Mouse (Mus musculus) embryonic facial prominence, embryonic 11.5 days (tissue): ENCODE data around the gene Cyp3a57. TPM values are rescaled to one million over a fixed set of nuclear protein-coding genes. Genes with fewer than 3 reads are reported as not detected.

Source experiments
- polyA plus RNA-seq: library from polyadenylated mRNA; unstranded; fragments of >200 nt; fragmentation: Nextera tagmentation; extraction: Ambion mirVana; gene quantifications from 2 replicates; pipeline ENCODE4 v1.2.1, GENCODE M21; 2014

The Cyp3a57 gene
- polyA plus RNA-seq, 1 experiment from 2014 or later = not detected

Other genes starting within 250 kb of the Cyp3a57 start
- 55.5 and 65.0 TPM in 2 replicates for gene Arpc1b, start 231.1 kb upstream of the Cyp3a57 start, polyA plus RNA-seq
- gene Pdap1, start 205.0 kb upstream of the Cyp3a57 start, polyA plus RNA-seq = 113 and 121 TPM in 2 replicates
- gene Bud31, start 204.9 kb upstream of the Cyp3a57 start, polyA plus RNA-seq = 281 and 299 TPM in 2 replicates
- 13.3 and 14.8 TPM in 2 replicates for gene Ptcd1, start 178.2 kb upstream of the Cyp3a57 start, polyA plus RNA-seq
- gene Cpsf4, start 178.1 kb upstream of the Cyp3a57 start, polyA plus RNA-seq = 31.8 and 32.1 TPM in 2 replicates
- gene Atp5j2, start 153.2 kb upstream of the Cyp3a57 start, polyA plus RNA-seq = 493 and 500 TPM in 2 replicates
- 8.5 and 10.2 TPM in 2 replicates for gene Zkscan14, start 143.4 kb upstream of the Cyp3a57 start, polyA plus RNA-seq
- 20.4 and 21.0 TPM in 2 replicates for gene Zkscan5, start 140.7 kb upstream of the Cyp3a57 start, polyA plus RNA-seq
- gene Zfp655, start 113.6 kb upstream of the Cyp3a57 start, polyA plus RNA-seq = 41.5 and 45.0 TPM in 2 replicates
- 0.42 and 0.70 TPM in 2 replicates for gene Zscan25, start 64.8 kb upstream of the Cyp3a57 start, polyA plus RNA-seq
- not detected in 2 replicates for gene Cyp3a16, start 124.4 kb downstream of the Cyp3a57 start, polyA plus RNA-seq
- not detected in 2 replicates for gene Cyp3a41b, start 239.5 kb downstream of the Cyp3a57 start, polyA plus RNA-seq